Mouse (Mus musculus) ES-Bruce4 (cell line): ENCODE data around the gene Kat2a. TPM values are rescaled to one million over a fixed set of nuclear protein-coding genes. Genes with fewer than 3 reads are reported as not detected.

Experiments used
- H3K27ac ChIP-seq: 2 replicates; pipeline ENCODE4 v1.5.1; 2012; ENCODE audit warnings: low read length, inconsistent platforms; ENCODE audit not compliant: insufficient read depth
- H3K27me3 ChIP-seq: 2 replicates; pipeline ENCODE4 v1.6.1; 2012; ENCODE audit warnings: mild to moderate bottlenecking, low read length, inconsistent platforms; ENCODE audit not compliant: control insufficient read depth, poor library complexity, insufficient read depth, severe bottlenecking
- H3K36me3 ChIP-seq: 2 replicates; pipeline ENCODE4 v1.6.1; 2012; ENCODE audit warnings: inconsistent platforms, mild to moderate bottlenecking, low read length, moderate library complexity; ENCODE audit not compliant: control insufficient read depth, poor library complexity, insufficient read depth, severe bottlenecking
- H3K4me1 ChIP-seq: one replicate; pipeline ENCODE4 v1.8.1; 2011; ENCODE audit warnings: low read length; ENCODE audit not compliant: control insufficient read depth, insufficient read depth
- H3K4me3 ChIP-seq: 2 replicates; pipeline ENCODE4 v1.5.1; 2011; ENCODE audit warnings: low read depth, mild to moderate bottlenecking, low read length
- H3K9ac ChIP-seq: 2 replicates; pipeline ENCODE4 v1.6.1; 2012; ENCODE audit warnings: low read depth, mild to moderate bottlenecking, inconsistent platforms; ENCODE audit not compliant: poor library complexity, severe bottlenecking
- H3K9me3 ChIP-seq: replicated peaks from 2 replicates; pipeline ENCODE4 v1.6.1; 2012; ENCODE audit warnings: mild to moderate bottlenecking, low read length, inconsistent platforms; ENCODE audit not compliant: control insufficient read depth, poor library complexity, insufficient read depth, severe bottlenecking
- CTCF ChIP-seq: IDR thresholded peaks from one replicate; pipeline ENCODE4 v1.8.1; 2011; ENCODE audit warnings: low read depth, low read length
- EP300 ChIP-seq: IDR thresholded peaks from 2 replicates; pipeline ENCODE4 v1.6.1; 2011; ENCODE audit warnings: low read depth, low read length; ENCODE audit not compliant: insufficient read depth
- POLR2A ChIP-seq: IDR thresholded peaks from one replicate; pipeline ENCODE4 v1.8.1; 2011; ENCODE audit warnings: low read length; ENCODE audit not compliant: insufficient read depth
- polyA plus RNA-seq: library from polyadenylated mRNA; stranded (reverse); fragments of >200 nt; gene quantifications from 2 replicates; pipeline ENCODE4 v1.2.4, GENCODE M21; 2011; ENCODE audit warnings: low read depth; ENCODE audit not compliant: missing spikeins, insufficient read depth, insufficient read length

Gene Kat2a
- polyA plus RNA-seq, 1 experiment: 61.3 TPM

- 0 out of 2 replicates have a peak within 1 kb of the TSS, but pooled peaks have one; percentile 12 for H3K27ac ChIP-seq
- H3K9me3 ChIP-seq: no peaks in the 10 kb centered on the region
- peak within 1 kb of the TSS; percentile 93 for H3K9ac ChIP-seq
- H3K4me3 ChIP-seq: peak within 1 kb of the TSS; percentile 92
- H3K36me3 ChIP-seq: no peaks in the 10 kb centered on the region; the same call in 1 of the 2 replicates
- TF ChIP-seq EP300 (no peak; the same call in 1 of the 2 replicates), POLR2A (peak; percentile 83)
- no peaks in the 10 kb centered on the region for H3K4me1 ChIP-seq
- H3K27me3 ChIP-seq: no peaks in the 10 kb centered on the region
Measured at GRCm38 (mm10) chr11:100738066-100738604, 25.9 kb upstream of the Kat2a start, which contains the start of gene Rab5c. Gene Rab5c (minus strand): TSS chr11:100738215.

GRCm38 (mm10) chr11:100737105-100737733 lies 25.0 kb upstream of the Kat2a start:
- no peaks in the 10 kb centered on the region for H3K4me1 ChIP-seq
- peak overlapping the region; percentile 93 for H3K9ac ChIP-seq
- H3K4me3 ChIP-seq: peak overlapping the region; percentile 92
- no peaks in the 10 kb centered on the region for H3K27me3 ChIP-seq
- peaks cover 2% of the 10 kb centered on the region for H3K36me3 ChIP-seq
- no peak overlapping the region for H3K27ac ChIP-seq
- no peaks in the 10 kb centered on the region for H3K9me3 ChIP-seq
- no peak for TF ChIP-seq EP300
- TF ChIP-seq CTCF: no peak
- TF ChIP-seq POLR2A: no peak

- no peak overlapping the region for H3K27ac ChIP-seq
- H3K27me3 ChIP-seq: no peaks in the 10 kb centered on the region
- peak overlapping the region; percentile 93 for H3K9ac ChIP-seq
- H3K4me1 ChIP-seq: no peaks in the 10 kb centered on the region
- no peak for TF ChIP-seq EP300
- no peak for TF ChIP-seq POLR2A
- TF ChIP-seq CTCF: no peak
- no peaks in the 10 kb centered on the region for H3K9me3 ChIP-seq
- H3K4me3 ChIP-seq: peak overlapping the region; percentile 92
- peaks cover 2% of the 10 kb centered on the region for H3K36me3 ChIP-seq
Measured at GRCm38 (mm10) chr11:100736746-100737080, 24.4 kb upstream of the Kat2a start.

DNA sequence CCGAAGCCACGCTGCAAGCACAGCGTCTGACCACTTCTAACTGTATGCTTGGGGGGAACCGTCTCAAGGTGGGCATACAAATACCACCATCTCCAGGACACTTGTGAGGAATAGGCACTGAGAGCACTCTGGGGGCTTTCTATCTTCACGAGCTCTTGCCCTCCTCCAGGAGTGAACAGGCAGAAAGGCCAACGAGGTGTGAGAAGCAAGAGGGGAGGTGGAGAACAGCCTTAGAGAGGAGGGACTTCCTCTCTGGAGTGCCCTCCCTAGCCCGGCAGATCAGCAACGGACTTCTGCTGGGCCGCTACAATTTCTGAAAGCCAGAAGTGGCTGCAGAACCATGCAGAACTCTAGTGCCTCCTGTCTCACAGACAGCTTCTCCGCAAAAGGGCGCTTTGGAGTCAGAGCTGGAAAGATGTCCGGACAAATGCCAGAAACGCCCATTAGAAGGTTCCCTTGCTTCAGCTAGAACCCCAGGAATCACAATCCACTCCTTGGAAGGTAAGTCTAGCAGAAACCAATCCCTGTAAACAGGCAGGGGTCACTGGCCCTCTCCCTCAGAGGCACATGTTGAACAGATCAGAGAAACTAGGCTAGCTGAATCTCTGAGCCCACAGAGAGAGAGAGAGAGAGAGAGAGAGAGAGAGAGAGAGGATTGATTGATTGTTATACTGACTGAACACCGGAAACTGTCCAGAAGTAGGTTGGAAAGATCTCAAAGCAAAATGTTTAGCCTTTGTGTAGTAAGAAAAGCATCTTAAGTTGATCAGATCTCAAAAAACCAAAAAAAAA lies 23.9 kb upstream of the Kat2a start:
- H3K4me1 ChIP-seq: no peaks in the 10 kb centered on the region
- TF ChIP-seq POLR2A (no peak), EP300 (no peak), CTCF (no peak)
- H3K9ac ChIP-seq: peak overlapping the region; percentile 36
- no peaks in the 10 kb centered on the region for H3K27me3 ChIP-seq
- H3K36me3 ChIP-seq: peaks cover 2% of the 10 kb centered on the region
- 0 out of 2 replicates have a peak overlapping the region, but pooled peaks have one; percentile 1 for H3K27ac ChIP-seq
- H3K4me3 ChIP-seq: peak overlapping the region; percentile 15; the same call in 1 of the 2 replicates
- H3K9me3 ChIP-seq: no peaks in the 10 kb centered on the region

- H3K9ac ChIP-seq: 0 out of 2 replicates have a peak overlapping the region, but pooled peaks have one; percentile 36
Measured at GRCm38 (mm10) chr11:100735134-100735865, 23.0 kb upstream of the Kat2a start.

More at GRCm38 (mm10) chr11:100735134-100735865, 23.0 kb upstream of the Kat2a start:
- no peaks in the 10 kb centered on the region for H3K27me3 ChIP-seq
- no peaks in the 10 kb centered on the region for H3K4me1 ChIP-seq
- TF ChIP-seq CTCF: no peak
- TF ChIP-seq POLR2A: no peak
- no peak for TF ChIP-seq EP300
- peaks cover 2% of the 10 kb centered on the region for H3K36me3 ChIP-seq
- no peak overlapping the region for H3K4me3 ChIP-seq
- no peak overlapping the region for H3K27ac ChIP-seq
- no peaks in the 10 kb centered on the region for H3K9me3 ChIP-seq
